Mouse (Mus musculus) kidney, embryonic 15.5 days (tissue): Measurements from ENCODE around the gene Tas2r109. TPM values are rescaled to one million over a fixed set of nuclear protein-coding genes. Genes with fewer than 3 reads are reported as not detected.
"Not testable (repeated sequence)": the region's sequence is repeated elsewhere in the genome, so short reads cannot be mapped to it uniquely, and the experiment has no call there.

Source experiments
- ATAC-seq: fragments of 200-750 bp; cut with Nextera tagmentation; replicated peaks from 2 replicates; pipeline ENCODE4 v1.8.0; 2017; ENCODE audit warnings: moderate TSS enrichment; ENCODE audit not compliant: low FRiP score
- H3K27ac ChIP-seq: fragments of 300-500 bp; sonication (generic); 2 replicates; pipeline ENCODE4 v1.5.1; 2015; ENCODE audit warnings: mild to moderate bottlenecking, inconsistent platforms
- H3K27me3 ChIP-seq: fragments of 300-500 bp; sonication (generic); 2 replicates; pipeline ENCODE4 v1.6.1; 2015; ENCODE audit warnings: inconsistent platforms
- H3K36me3 ChIP-seq: fragments of 300-500 bp; sonication (generic); 2 replicates; pipeline ENCODE4 v1.6.1; 2015; ENCODE audit warnings: inconsistent platforms
- H3K4me1 ChIP-seq: fragments of 300-500 bp; sonication (generic); 2 replicates; pipeline ENCODE4 v1.6.1; 2015; ENCODE audit warnings: inconsistent platforms
- H3K4me2 ChIP-seq: fragments of 300-500 bp; sonication (generic); 2 replicates; pipeline ENCODE4 v1.6.1; 2015; ENCODE audit warnings: moderate library complexity, mild to moderate bottlenecking, inconsistent platforms
- H3K4me3 ChIP-seq: fragments of 300-500 bp; sonication (generic); replicated peaks from 2 replicates; pipeline ENCODE4 v1.5.1; 2015; ENCODE audit warnings: mild to moderate bottlenecking, inconsistent platforms
- H3K9ac ChIP-seq: fragments of 300-500 bp; sonication (generic); 2 replicates; pipeline ENCODE4 v1.6.1; 2015; ENCODE audit warnings: mild to moderate bottlenecking, inconsistent platforms
- H3K9me3 ChIP-seq: fragments of 300-500 bp; sonication (generic); replicated peaks from 2 replicates; pipeline ENCODE4 v1.6.1; 2016; ENCODE audit warnings: inconsistent platforms
- WGBS: fragments of 180-500 bp; shearing (Covaris S2); methylation state at CpG from one replicate; pipeline ENCODE4 v1.1.7; 2015; ENCODE audit warnings: mixed read lengths; 5-methylcytosine and 5-hydroxymethylcytosine counted together
- polyA plus RNA-seq: library from polyadenylated mRNA; unstranded; fragments of >200 nt; fragmentation: Nextera tagmentation; extraction: Ambion mirVana; gene quantifications from 2 replicates; pipeline ENCODE4 v1.2.1, GENCODE M21; 2015

The Tas2r109 gene
- not detected in 2 replicates for polyA plus RNA-seq

DNA sequence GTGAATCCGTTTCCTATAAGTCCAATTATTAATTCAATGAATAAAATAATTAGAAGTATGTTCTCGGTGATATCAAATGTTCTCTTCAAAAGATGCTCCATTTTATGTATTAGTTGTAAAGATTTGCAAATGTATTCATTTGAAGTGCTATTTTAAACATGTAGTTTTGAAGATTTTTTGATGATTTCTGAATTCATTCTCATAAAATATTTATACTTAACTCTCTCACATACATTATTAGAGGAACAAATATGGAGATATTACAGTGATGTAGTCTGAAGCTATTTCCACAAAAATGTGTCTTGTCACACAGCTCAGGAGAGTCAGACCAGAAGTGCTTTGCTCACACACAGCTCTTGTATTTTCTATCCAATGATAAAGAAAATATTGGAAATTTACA is at the start of gene Tas2r109:
Tas2r109 (minus strand) TSS at position 101 of the 400 bp plus-strand sequence.
- H3K9ac ChIP-seq, result no peak within 1 kb of the TSS
- H3K36me3 ChIP-seq, result no peaks in the 10 kb centered on the region
- no peaks in the 10 kb centered on the region for H3K4me1 ChIP-seq
- 89% methylated on average over 2 of the region's 2 CpGs for WGBS
- H3K9me3 ChIP-seq, result no peaks in the 10 kb centered on the region
- no peaks in the 10 kb centered on the region for H3K27me3 ChIP-seq
- no peak within 1 kb of the TSS for H3K4me3 ChIP-seq
- no peak within 1 kb of the TSS for H3K4me2 ChIP-seq
- no peak within 1 kb of the TSS for H3K27ac ChIP-seq
- ATAC-seq, result no peak

DNA sequence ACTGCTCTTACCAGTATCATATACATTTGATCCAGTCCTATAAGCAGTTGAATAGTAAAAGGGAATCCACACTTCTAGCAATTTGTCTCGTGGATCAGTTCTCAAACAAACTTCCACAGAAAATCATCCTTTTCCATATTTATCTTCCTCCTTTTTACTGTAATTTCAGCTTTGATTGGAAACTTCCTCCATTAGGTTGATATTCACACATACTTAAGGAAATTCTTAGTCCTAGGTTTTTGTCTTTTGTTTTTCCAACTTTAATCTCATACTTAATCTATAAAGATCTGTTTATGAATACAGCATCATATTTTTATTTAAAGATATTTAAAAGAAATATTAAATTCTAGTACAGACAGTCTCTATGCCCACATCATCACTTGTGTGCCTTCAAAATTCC is 22.9 kb downstream of the Tas2r109 start, which contains the start of gene Tas2r131:
Tas2r131 (minus strand) TSS at position 101 of the 400 bp plus-strand sequence.
- Histone ChIP-seq H3K9me3 (no peaks in the 10 kb centered on the region), H3K27ac (no peak within 1 kb of the TSS), H3K27me3 (no peaks in the 10 kb centered on the region), H3K36me3 (no peaks in the 10 kb centered on the region), H3K9ac (no peak within 1 kb of the TSS), H3K4me2 (no peak within 1 kb of the TSS), H3K4me3 (no peak within 1 kb of the TSS), H3K4me1 (no peaks in the 10 kb centered on the region)
- no peak for ATAC-seq
- WGBS, result 68% methylated on average over 1 of the region's 1 CpGs

DNA sequence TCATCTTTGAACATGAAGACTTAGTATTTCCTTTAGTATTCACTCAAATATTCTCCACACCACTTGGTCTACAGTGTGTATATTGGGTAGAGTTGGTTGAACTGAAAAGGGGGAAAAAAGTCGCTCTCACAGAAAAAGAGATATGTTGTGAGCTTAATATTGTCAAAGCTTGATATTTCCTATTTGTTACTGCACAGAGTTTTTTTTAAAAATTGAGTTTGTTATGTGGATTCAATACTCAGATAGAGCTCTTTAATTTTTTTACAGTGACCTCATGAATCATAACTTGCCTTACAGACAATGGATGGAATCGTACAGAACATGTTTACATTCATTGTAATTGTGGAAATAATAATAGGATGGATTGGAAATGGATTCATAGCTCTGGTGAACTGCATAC is 30.0 kb downstream of the Tas2r109 start, which contains the start of gene Tas2r129:
Tas2r129 (plus strand) TSS at position 301 of the 400 bp plus-strand sequence.
- 80% methylated on average over 2 of the region's 2 CpGs for WGBS
- Histone ChIP-seq H3K4me3 (no peak within 1 kb of the TSS), H3K36me3 (no peaks in the 10 kb centered on the region), H3K9me3 (no peaks in the 10 kb centered on the region), H3K4me2 (no peak within 1 kb of the TSS), H3K4me1 (no peaks in the 10 kb centered on the region), H3K27ac (no peak within 1 kb of the TSS), H3K27me3 (no peaks in the 10 kb centered on the region), H3K9ac (no peak within 1 kb of the TSS)
- no peak for ATAC-seq

DNA sequence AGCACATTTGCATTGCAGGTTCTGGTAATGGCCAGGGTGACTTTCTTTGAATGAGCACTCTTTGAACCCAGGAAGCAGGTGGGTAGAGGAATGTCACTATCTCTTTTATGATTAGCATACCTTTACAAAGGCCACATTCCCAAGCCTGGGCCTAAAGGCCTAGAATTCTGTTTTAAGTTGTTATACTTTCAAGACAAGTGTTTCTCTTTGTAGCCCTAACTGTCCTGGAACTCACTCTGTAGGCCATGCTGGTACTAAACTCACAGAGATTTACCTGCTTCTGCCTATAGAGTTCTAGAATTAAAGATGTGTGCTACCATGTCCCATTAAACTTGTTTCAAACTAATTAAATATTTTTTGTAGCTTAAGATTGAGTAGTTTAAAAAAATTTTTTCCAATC is 39.4 kb downstream of the Tas2r109 start:
- not testable (repeated sequence) for H3K4me3 ChIP-seq, H3K27ac ChIP-seq, H3K9ac ChIP-seq, H3K27me3 ChIP-seq, H3K36me3 ChIP-seq, H3K9me3 ChIP-seq, H3K4me1 ChIP-seq, ATAC-seq, H3K4me2 ChIP-seq

Other genes starting within 250 kb of the Tas2r109 start
- gene Tas2r115, start 242.9 kb downstream of the Tas2r109 start, polyA plus RNA-seq, result not detected in 2 replicates
- gene Tas2r124, start 226.2 kb downstream of the Tas2r109 start, polyA plus RNA-seq, result not detected in 2 replicates
- not detected in 2 replicates for gene Tas2r102, start 218.8 kb downstream of the Tas2r109 start, polyA plus RNA-seq
- gene Tas2r136, start 202.8 kb downstream of the Tas2r109 start, polyA plus RNA-seq, result not detected in 2 replicates
- not detected in 2 replicates for gene Tas2r117, start 178.1 kb downstream of the Tas2r109 start, polyA plus RNA-seq
- gene Tas2r123, start 133.8 kb downstream of the Tas2r109 start, polyA plus RNA-seq, result not detected in 2 replicates
- not detected in 2 replicates for gene Tas2r116, start 125.5 kb downstream of the Tas2r109 start, polyA plus RNA-seq
- not detected in 2 replicates for gene Tas2r110, start 113.0 kb downstream of the Tas2r109 start, polyA plus RNA-seq
- gene Tas2r113, start 88.0 kb downstream of the Tas2r109 start, polyA plus RNA-seq, result not detected in 2 replicates
- gene Tas2r125, start 71.3 kb downstream of the Tas2r109 start, polyA plus RNA-seq, result not detected in 2 replicates
- gene Tas2r129, start 29.9 kb downstream of the Tas2r109 start, polyA plus RNA-seq, result not detected in 2 replicates
- not detected in 2 replicates for gene Tas2r131, start 23.0 kb downstream of the Tas2r109 start, polyA plus RNA-seq
- not detected in 2 replicates for gene Tas2r103, start 56.1 kb upstream of the Tas2r109 start, polyA plus RNA-seq
- not detected in 2 replicates for gene Tas2r140, start 74.9 kb upstream of the Tas2r109 start, polyA plus RNA-seq
- 85.2 and 93.2 TPM in 2 replicates for gene Smim10l1, start 123.9 kb upstream of the Tas2r109 start, polyA plus RNA-seq